Mouse (Mus musculus): ENCODE results near the gene Afap1l2.

DNA sequence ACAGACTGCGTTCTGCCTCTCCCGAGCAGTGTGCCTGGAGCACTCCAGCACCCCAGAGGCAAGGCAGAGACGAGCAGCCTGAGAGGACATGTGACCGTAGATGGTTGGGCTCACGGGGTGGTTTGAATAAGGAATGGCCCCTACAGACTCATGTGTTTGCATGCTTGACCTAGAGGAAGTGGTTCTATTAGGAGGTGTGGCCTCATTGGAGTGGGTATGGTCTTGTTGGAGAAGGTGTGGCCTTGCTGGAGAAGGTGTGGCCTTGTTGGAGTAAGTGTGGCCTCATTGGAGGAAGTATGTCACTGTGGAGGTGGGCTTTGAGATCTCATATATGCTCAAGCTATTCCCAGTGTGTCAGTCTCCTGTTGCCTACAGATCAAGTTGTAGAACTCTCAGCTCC, 70.1 kb downstream of the Afap1l2 start:
- TF ChIP-seq CTCF (IDR thresholded peaks at IDR 0.05; ENCODE audit: borderline replicate concordance, control insufficient read depth, extremely low read depth, insufficient read depth, low read length, poor library complexity): no peak
- TF ChIP-seq POLR2A (IDR thresholded peaks at IDR 0.05; ENCODE audit: control insufficient read depth, extremely low read depth, insufficient read depth, low read length, poor library complexity): no peak

Data from thymus, adult 2 months (tissue).